Mouse (Mus musculus): ENCODE results near the gene Rrp15. TPM values are rescaled to one million over a fixed set of nuclear protein-coding genes. Genes with fewer than 3 reads are reported as not detected.

The Rrp15 gene
- polyA plus RNA-seq, 1 experiment: 13.4 TPM

Other genes with a start within 250 kb of the Rrp15 start
- gene Tgfb2, start 43.4 kb downstream of the Rrp15 start, polyA plus RNA-seq (2012; ENCODE audit: insufficient read depth, insufficient read length, missing spikeins): 0.99 and 1.2 TPM in 2 replicates
- not detected in 2 replicates for gene D1Pas1, start 218.1 kb upstream of the Rrp15 start, polyA plus RNA-seq (2012; ENCODE audit: insufficient read depth, insufficient read length, missing spikeins)